ENCODE assay signal across 8 mouse cellular contexts in genomic region chr14:30009864-30010560, GRCm38 (mm10). TPM values are rescaled to one million over a fixed set of nuclear protein-coding genes. Genes with fewer than 3 reads are reported as not detected.
DNase-seq lines count a peak whose midpoint lies in the region; ATAC-seq and TF ChIP-seq lines count a peak whose summit lies in the region.

No protein-coding gene starts in this region.

- 15% methylated on average over 10 of the region's 10 CpGs for whole genome bisulfite sequencing in liver, adult 2 months
- WGBS in liver, embryonic 12.5 days (ENCODE audit: insufficient replicate concordance): 64% methylated on average over 10 of the region's 10 CpGs
- 80% methylated on average over 10 of the region's 10 CpGs for WGBS in midbrain, embryonic 10.5 days

- no peak for ATAC-seq in liver, embryonic 12.5 days

- H3K4me2 ChIP-seq in liver, embryonic 12.5 days: no peak overlapping the region

- TF ChIP-seq POLR2A in liver, adult 2 months (IDR thresholded peaks at IDR 0.05; ENCODE audit: extremely low read depth, insufficient read depth, low read length): 0 out of 2 replicates have a peak, but pooled peaks have one; percentile 48

- H3K4me3 ChIP-seq in liver, adult 2 months (ENCODE audit: insufficient read depth, low read depth, low read length): peak overlapping the region; percentile 87
- no peak overlapping the region for H3K4me3 ChIP-seq in liver, embryonic 12.5 days
- H3K4me3 ChIP-seq in midbrain, embryonic 10.5 days: no peak overlapping the region

- DNase-seq in liver, adult 2 months (ENCODE audit: extremely low read depth, low read depth, low spot score): peak; percentile 100
- peak; percentile 83 for DNase-seq in fibroblast of lung, adult 2 months (ENCODE audit: low read depth)
- DNase-seq in heart, postnatal 10 days: peak; percentile 77 to 79
- peak; percentile 37 to 52 for DNase-seq in layer of hippocampus, adult 8-10 months (ENCODE audit: low spot score in 2 of 2)
- peak; percentile 75 for DNase-seq in ovary, postnatal 36 days (ENCODE audit: low spot score)
- no peak for DNase-seq in natural killer cell, adult 2 months (ENCODE audit: low spot score in 2 of 2)
- DNase-seq in midbrain, embryonic 10.5 days (ENCODE audit: low spot score): no peak

- intact Hi-C loops in heart, postnatal 10 days (cut with DNase I): no loop called here

- H3K27ac ChIP-seq in liver, adult 2 months (replicated peaks; ENCODE audit: insufficient read depth, low read depth, low read length): peak overlapping the region; percentile 89
- no peak overlapping the region for H3K27ac ChIP-seq in liver, embryonic 12.5 days
- no peak overlapping the region for H3K27ac ChIP-seq in midbrain, embryonic 10.5 days (replicated peaks)

- no peak for TF ChIP-seq CTCF in liver, adult 2 months (IDR thresholded peaks at IDR 0.05; ENCODE audit: low read depth, low read length)

- H3K9me3 ChIP-seq in liver, embryonic 12.5 days (replicated peaks): no peaks in the 10 kb centered on the region
- H3K9me3 ChIP-seq in midbrain, embryonic 10.5 days (replicated peaks): no peaks in the 10 kb centered on the region

- 0 out of 2 replicates have a peak, but pooled peaks cover 2% of the 10 kb centered on the region for H3K36me3 ChIP-seq in liver, adult 2 months (ENCODE audit: control insufficient read depth, insufficient read depth, low read length)
- no peaks in the 10 kb centered on the region for H3K36me3 ChIP-seq in liver, embryonic 12.5 days
- H3K36me3 ChIP-seq in midbrain, embryonic 10.5 days: no peaks in the 10 kb centered on the region

- peaks cover 9% of the 10 kb centered on the region; the same call in 1 of the 2 replicates for H3K79me2 ChIP-seq in liver, adult 2 months (ENCODE audit: control insufficient read depth, insufficient read depth, low read length)

- peaks cover 26% of the 10 kb centered on the region for H3K4me1 ChIP-seq in liver, adult 2 months (ENCODE audit: control insufficient read depth, insufficient read depth, low read length)
- 0 out of 2 replicates have a peak, but pooled peaks cover 5% of the 10 kb centered on the region for H3K4me1 ChIP-seq in liver, embryonic 12.5 days
- peaks cover 10% of the 10 kb centered on the region for H3K4me1 ChIP-seq in midbrain, embryonic 10.5 days

- no peaks in the 10 kb centered on the region for H3K27me3 ChIP-seq in liver, adult 2 months (ENCODE audit: control insufficient read depth, insufficient read depth, low read length)
- H3K27me3 ChIP-seq in liver, embryonic 12.5 days (replicated peaks): peaks cover 44% of the 10 kb centered on the region
- H3K27me3 ChIP-seq in midbrain, embryonic 10.5 days (ENCODE audit: low read depth, poor library complexity, severe bottlenecking): peaks cover 38% of the 10 kb centered on the region

- peak overlapping the region; percentile 94 for H3K9ac ChIP-seq in liver, adult 2 months (ENCODE audit: low read depth, low read length)
- H3K9ac ChIP-seq in liver, embryonic 12.5 days: no peak overlapping the region

RNA-seq across cellular contexts. Expression of gene Chdh, which starts 1.2 kb away (rescaled TPM):
- total RNA-seq in liver, adult 2 months (2014; rRNA removed): 48.1 and 73.5 TPM in 2 replicates
- 66.2 and 75.5 TPM in 2 replicates for polyA plus RNA-seq in liver, adult 2 months (2012; rRNA removed)
- 0.25 and 0.26 TPM in 2 replicates for polyA plus RNA-seq in liver, embryonic 12.5 days (2016; fragmentation: Nextera tagmentation; extraction: Ambion mirVana)
- total RNA-seq in heart, postnatal 10 days (2021): 1 to 10 TPM in 1 of 2 experiments, under 1 TPM in 1; 0.35 to 1.2 TPM
- total RNA-seq in layer of hippocampus, adult 8-10 months (2022): 1 to 10 TPM; 2.5 to 3.4 (median 3.1) TPM
- 0.02 TPM in 1 of 2 replicates, not detected in the other for polyA plus RNA-seq in midbrain, embryonic 10.5 days (2016; fragmentation: Nextera tagmentation; extraction: Ambion mirVana)

RNA-seq across cellular contexts. Expression of gene Il17rb, which starts 1.3 kb away (rescaled TPM):
- 7.7 and 11.5 TPM in 2 replicates for total RNA-seq in liver, adult 2 months (2014; rRNA removed)
- 3.1 and 8.2 TPM in 2 replicates for polyA plus RNA-seq in liver, adult 2 months (2012; rRNA removed)
- 0.39 and 0.57 TPM in 2 replicates for polyA plus RNA-seq in liver, embryonic 12.5 days (2016; fragmentation: Nextera tagmentation; extraction: Ambion mirVana)
- under 1 TPM; 0.35 to 0.41 TPM for total RNA-seq in heart, postnatal 10 days (2021)
- 1 to 10 TPM; 1.1 to 1.7 (median 1.4) TPM for total RNA-seq in layer of hippocampus, adult 8-10 months (2022)
- 0.49 and 0.99 TPM in 2 replicates for polyA plus RNA-seq in midbrain, embryonic 10.5 days (2016; fragmentation: Nextera tagmentation; extraction: Ambion mirVana)

RNA-seq across cellular contexts. Expression of gene Actr8, which starts 31.9 kb away (rescaled TPM):
- 35.6 and 37.3 TPM in 2 replicates for total RNA-seq in liver, adult 2 months (2014; rRNA removed)
- 10.5 and 11.3 TPM in 2 replicates for polyA plus RNA-seq in liver, adult 2 months (2012; rRNA removed)
- 32.5 and 36.3 TPM in 2 replicates for polyA plus RNA-seq in liver, embryonic 12.5 days (2016; fragmentation: Nextera tagmentation; extraction: Ambion mirVana)
- 10 to 100 TPM; 36.6 to 37.7 TPM for total RNA-seq in heart, postnatal 10 days (2021)
- 100 to 1,000 TPM in 1 of 4 experiments, 10 to 100 TPM in 3; 73.8 to 101 (median 90.1) TPM for total RNA-seq in layer of hippocampus, adult 8-10 months (2022)
- polyA plus RNA-seq in midbrain, embryonic 10.5 days (2016; fragmentation: Nextera tagmentation; extraction: Ambion mirVana): 89.7 and 93.4 TPM in 2 replicates

RNA-seq across cellular contexts. Expression of gene Selenok, which starts 41.9 kb away (rescaled TPM):
- total RNA-seq in liver, adult 2 months (2014; rRNA removed): 91.5 and 106 TPM in 2 replicates
- 35.8 and 40.8 TPM in 2 replicates for polyA plus RNA-seq in liver, adult 2 months (2012; rRNA removed)
- 133 and 142 TPM in 2 replicates for polyA plus RNA-seq in liver, embryonic 12.5 days (2016; fragmentation: Nextera tagmentation; extraction: Ambion mirVana)
- 10 to 100 TPM; 78.0 to 79.3 TPM for total RNA-seq in heart, postnatal 10 days (2021)
- total RNA-seq in layer of hippocampus, adult 8-10 months (2022): 100 to 1,000 TPM; 103 to 115 (median 108) TPM
- polyA plus RNA-seq in midbrain, embryonic 10.5 days (2016; fragmentation: Nextera tagmentation; extraction: Ambion mirVana): 298 and 337 TPM in 2 replicates

Comparison
In these comparisons a context has a peak if more than half of its experiments do, and no peak if none do; other contexts are left out.
1. DNase-seq: peak in liver, adult 2 months (single experiment), fibroblast of lung, adult 2 months (single experiment), heart, postnatal 10 days (2 of 2), layer of hippocampus, adult 8-10 months (2 of 2) and ovary, postnatal 36 days (single experiment); none in natural killer cell, adult 2 months (0 of 2) and midbrain, embryonic 10.5 days (single experiment).
2. RNA of gene Chdh, which starts 1.2 kb away (total RNA-seq): 48.1 to 73.5 TPM in liver, adult 2 months; 2.5 to 3.4 TPM in layer of hippocampus, adult 8-10 months and 0.35 to 1.2 TPM in heart, postnatal 10 days; every median in the first group is over 10 times any median in the second.